Mouse (Mus musculus): ENCODE measurements around the gene Grhl1. TPM values are rescaled to one million over a fixed set of nuclear protein-coding genes. Genes with fewer than 3 reads are reported as not detected.
"Not testable (repeated sequence)": the region's sequence is repeated elsewhere in the genome, so short reads cannot be mapped to it uniquely, and the experiment has no call there.

Grhl1 gene
- total RNA-seq, 2 experiments from 2014 or later, result 11.1 to 11.4 TPM

- intact Hi-C loops (cut with DNase I), result no loop called here
Observed at GRCm38 (mm10) chr12:24633753-24634191, 61.7 kb downstream of the Grhl1 start.

GRCm38 (mm10) chr12:24634212-24634611, 62.1 kb downstream of the Grhl1 start:
- DNase-seq (ENCODE audit: low spot score in 2 of 2), result no peak
- intact Hi-C loops (cut with DNase I), result no loop called here

More at GRCm38 (mm10) chr12:24633753-24634191, 61.7 kb downstream of the Grhl1 start:
- DNase-seq (ENCODE audit: low spot score in 2 of 2), result no peak

GRCm38 (mm10) chr12:24634648-24635047, 62.6 kb downstream of the Grhl1 start:
- intact Hi-C loops (cut with DNase I), result no loop called here
- no peak for DNase-seq (ENCODE audit: low spot score in 2 of 2)

GRCm38 (mm10) chr12:24638787-24639186, 66.7 kb downstream of the Grhl1 start:
- intact Hi-C loops (cut with DNase I); DNase-seq (ENCODE audit: low spot score in 2 of 2): not testable (repeated sequence)

GRCm38 (mm10) chr12:24642370-24642802, 70.3 kb downstream of the Grhl1 start:
- intact Hi-C loops (cut with DNase I), result no loop called here
- DNase-seq (ENCODE audit: low spot score in 2 of 2), result peak; percentile 54 to 55

GRCm38 (mm10) chr12:24644125-24644571, 72.1 kb downstream of the Grhl1 start:
- no peak for DNase-seq (ENCODE audit: low spot score in 2 of 2)
- intact Hi-C loops (cut with DNase I), result no loop called here

- intact Hi-C loops (cut with DNase I), result no loop called here
- no peak for DNase-seq (ENCODE audit: low spot score in 2 of 2)
Observed at GRCm38 (mm10) chr12:24645901-24646300, 73.8 kb downstream of the Grhl1 start.

GRCm38 (mm10) chr12:24648094-24648493, 76.0 kb downstream of the Grhl1 start:
- intact Hi-C loops (cut with DNase I), result no loop called here

GRCm38 (mm10) chr12:24650415-24651062, 78.5 kb downstream of the Grhl1 start:
- no peak for DNase-seq (ENCODE audit: low spot score in 2 of 2)
- intact Hi-C loops (cut with DNase I), result no loop called here

More at GRCm38 (mm10) chr12:24648094-24648493, 76.0 kb downstream of the Grhl1 start:
- DNase-seq (ENCODE audit: low spot score in 2 of 2), result no peak

- intact Hi-C loops (cut with DNase I), result no loop called here
- DNase-seq (ENCODE audit: low spot score in 2 of 2), result peak; percentile 98
Observed at GRCm38 (mm10) chr12:24651063-24651557, 79.0 kb downstream of the Grhl1 start, which contains the start of gene Klf11. Klf11 (plus strand) TSS chr12:24651274.

- intact Hi-C loops (cut with DNase I), result no loop called here
- DNase-seq (ENCODE audit: low spot score in 2 of 2), result peak; percentile 90 to 94
Observed at GRCm38 (mm10) chr12:24651642-24652342, 79.7 kb downstream of the Grhl1 start.

- no peak for DNase-seq (ENCODE audit: low spot score in 2 of 2)
- intact Hi-C loops (cut with DNase I), result no loop called here
Observed at GRCm38 (mm10) chr12:24654065-24654862, 82.2 kb downstream of the Grhl1 start.

GRCm38 (mm10) chr12:24656436-24656835, 84.4 kb downstream of the Grhl1 start:
- DNase-seq (ENCODE audit: low spot score in 2 of 2), result no peak
- intact Hi-C loops (cut with DNase I), result no loop called here

GRCm38 (mm10) chr12:24658998-24659397, 86.9 kb downstream of the Grhl1 start:
- no peak for DNase-seq (ENCODE audit: low spot score in 2 of 2)
- intact Hi-C loops (cut with DNase I), result no loop called here

- intact Hi-C loops (cut with DNase I), result no loop called here
- DNase-seq (ENCODE audit: low spot score in 2 of 2), result no peak
Observed at GRCm38 (mm10) chr12:24659923-24660322, 87.8 kb downstream of the Grhl1 start.

- intact Hi-C loops (cut with DNase I), result no loop called here
- no peak for DNase-seq (ENCODE audit: low spot score in 2 of 2)
Observed at GRCm38 (mm10) chr12:24661100-24661499, 89.0 kb downstream of the Grhl1 start.

- intact Hi-C loops (cut with DNase I), result no loop called here
- DNase-seq (ENCODE audit: low spot score in 2 of 2), result no peak
Observed at GRCm38 (mm10) chr12:24662131-24662530, 90.0 kb downstream of the Grhl1 start.
